Mouse (Mus musculus): ENCODE measurements around the gene Ndufs8. TPM values are rescaled to one million over a fixed set of nuclear protein-coding genes. Genes with fewer than 3 reads are reported as not detected.

The Ndufs8 gene
- polyA plus RNA-seq, 1 experiment from 2014 or later: 65.9 TPM

GRCm38 (mm10) chr19:3925859-3926258, 13.3 kb upstream of the Ndufs8 start:
- H3K79me2 ChIP-seq (ENCODE audit: inconsistent target): peaks cover 49% of the 10 kb centered on the region
- peaks cover 11% of the 10 kb centered on the region for H3K36me3 ChIP-seq (ENCODE audit: inconsistent target)
- no peak overlapping the region for H3K27ac ChIP-seq
- WGBS (ENCODE audit: missing documents): 92% methylated on average over 6 of the region's 6 CpGs
- no peak overlapping the region for H3K4me3 ChIP-seq (ENCODE audit: inconsistent target)

- Histone ChIP-seq H3K27ac (peak overlapping the region; percentile 78), H3K79me2 (ENCODE audit: inconsistent target) (peaks cover 49% of the 10 kb centered on the region), H3K36me3 (ENCODE audit: inconsistent target) (peaks cover 21% of the 10 kb centered on the region), H3K4me3 (ENCODE audit: inconsistent target) (no peak overlapping the region)
- 95% methylated on average over 7 of the region's 7 CpGs for WGBS (ENCODE audit: missing documents)
Observed at GRCm38 (mm10) chr19:3924868-3925267, 12.3 kb upstream of the Ndufs8 start.

- 79% methylated on average over 8 of the region's 8 CpGs for WGBS (ENCODE audit: missing documents)
- H3K4me3 ChIP-seq (ENCODE audit: inconsistent target): no peak overlapping the region
- H3K79me2 ChIP-seq (ENCODE audit: inconsistent target): peaks cover 49% of the 10 kb centered on the region
- H3K27ac ChIP-seq: peak overlapping the region; percentile 78
- peaks cover 27% of the 10 kb centered on the region for H3K36me3 ChIP-seq (ENCODE audit: inconsistent target)
Observed at GRCm38 (mm10) chr19:3924190-3924589, 11.6 kb upstream of the Ndufs8 start.

GRCm38 (mm10) chr19:3923586-3923985, 11.0 kb upstream of the Ndufs8 start:
- H3K27ac ChIP-seq: peak overlapping the region; percentile 78
- H3K79me2 ChIP-seq (ENCODE audit: inconsistent target): peaks cover 43% of the 10 kb centered on the region
- 41% methylated on average over 13 of the region's 13 CpGs for WGBS (ENCODE audit: missing documents)
- H3K4me3 ChIP-seq (ENCODE audit: inconsistent target): no peak overlapping the region
- H3K36me3 ChIP-seq (ENCODE audit: inconsistent target): peaks cover 33% of the 10 kb centered on the region

- WGBS (ENCODE audit: missing documents): 39% methylated on average over 9 of the region's 10 CpGs
- H3K27ac ChIP-seq: peak overlapping the region; percentile 78
- H3K4me3 ChIP-seq (ENCODE audit: inconsistent target): no peak overlapping the region
- H3K36me3 ChIP-seq (ENCODE audit: inconsistent target): peaks cover 40% of the 10 kb centered on the region
- peaks cover 37% of the 10 kb centered on the region for H3K79me2 ChIP-seq (ENCODE audit: inconsistent target)
Observed at GRCm38 (mm10) chr19:3922661-3923371, 10.2 kb upstream of the Ndufs8 start.

- Histone ChIP-seq H3K4me3 (ENCODE audit: inconsistent target) (no peak overlapping the region), H3K36me3 (ENCODE audit: inconsistent target) (peaks cover 53% of the 10 kb centered on the region), H3K27ac (no peak overlapping the region), H3K79me2 (ENCODE audit: inconsistent target) (peaks cover 8% of the 10 kb centered on the region; the same call in 1 of the 2 replicates)
Observed at GRCm38 (mm10) chr19:3919928-3920327, 7.4 kb upstream of the Ndufs8 start.

- 86% methylated on average over 11 of the region's 11 CpGs for WGBS (ENCODE audit: missing documents)
- Histone ChIP-seq H3K4me3 (ENCODE audit: inconsistent target) (no peak overlapping the region), H3K27ac (no peak overlapping the region), H3K36me3 (ENCODE audit: inconsistent target) (peaks cover 50% of the 10 kb centered on the region), H3K79me2 (ENCODE audit: inconsistent target) (peaks cover 11% of the 10 kb centered on the region)
Observed at GRCm38 (mm10) chr19:3916727-3917126, 4.2 kb upstream of the Ndufs8 start.

GRCm38 (mm10) chr19:3914535-3914934, 2.0 kb upstream of the Ndufs8 start:
- WGBS (ENCODE audit: missing documents): 3% methylated on average over 4 of the region's 5 CpGs
- Histone ChIP-seq H3K4me3 (ENCODE audit: inconsistent target) (no peak overlapping the region), H3K27ac (peak overlapping the region; percentile 100), H3K36me3 (ENCODE audit: inconsistent target) (peaks cover 34% of the 10 kb centered on the region; the same call in 1 of the 2 replicates), H3K79me2 (ENCODE audit: inconsistent target) (peaks cover 33% of the 10 kb centered on the region)

GRCm38 (mm10) chr19:3913692-3914091, 1.1 kb upstream of the Ndufs8 start:
- Histone ChIP-seq H3K27ac (peak overlapping the region; percentile 100), H3K79me2 (ENCODE audit: inconsistent target) (peaks cover 41% of the 10 kb centered on the region), H3K4me3 (ENCODE audit: inconsistent target) (peak overlapping the region; percentile 62), H3K36me3 (ENCODE audit: inconsistent target) (peaks cover 33% of the 10 kb centered on the region; the same call in 1 of the 2 replicates)
- WGBS (ENCODE audit: missing documents): 81% methylated on average over 8 of the region's 8 CpGs

- Histone ChIP-seq H3K79me2 (ENCODE audit: inconsistent target) (peaks cover 70% of the 10 kb centered on the region), H3K4me3 (ENCODE audit: inconsistent target) (no peak overlapping the region), H3K27ac (peak overlapping the region; percentile 100), H3K36me3 (ENCODE audit: inconsistent target) (peaks cover 16% of the 10 kb centered on the region; the same call in 1 of the 2 replicates)
- 73% methylated on average over 5 of the region's 5 CpGs for WGBS (ENCODE audit: missing documents)
Observed at GRCm38 (mm10) chr19:3910206-3910605, 2.4 kb downstream of the Ndufs8 start.

- Histone ChIP-seq H3K27ac (peak overlapping the region; percentile 100), H3K4me3 (ENCODE audit: inconsistent target) (peak overlapping the region; percentile 76), H3K36me3 (ENCODE audit: inconsistent target) (peaks cover 27% of the 10 kb centered on the region; the same call in 1 of the 2 replicates), H3K79me2 (ENCODE audit: inconsistent target) (peaks cover 83% of the 10 kb centered on the region)
- 37% methylated on average over 8 of the region's 8 CpGs for whole genome bisulfite sequencing (ENCODE audit: missing documents)
Observed at GRCm38 (mm10) chr19:3907876-3908660, 4.5 kb downstream of the Ndufs8 start.

GRCm38 (mm10) chr19:3906795-3907786, 5.5 kb downstream of the Ndufs8 start, which contains the start of gene Tcirg1:
TSS of gene Tcirg1 (minus strand) at chr19:3907133.
- Histone ChIP-seq H3K36me3 (ENCODE audit: inconsistent target) (peaks cover 33% of the 10 kb centered on the region; the same call in 1 of the 2 replicates), H3K4me3 (ENCODE audit: inconsistent target) (peak within 1 kb of the TSS; percentile 76), H3K79me2 (ENCODE audit: inconsistent target) (peaks cover 92% of the 10 kb centered on the region), H3K27ac (peak within 1 kb of the TSS; percentile 100)
- 4% methylated on average over 35 of the region's 36 CpGs for WGBS (ENCODE audit: missing documents)

- peak overlapping the region; percentile 100 for H3K27ac ChIP-seq
- H3K36me3 ChIP-seq (ENCODE audit: inconsistent target): peaks cover 40% of the 10 kb centered on the region
- H3K4me3 ChIP-seq (ENCODE audit: inconsistent target): peak overlapping the region; percentile 76
- 0% methylated on average over 10 of the region's 10 CpGs for WGBS (ENCODE audit: missing documents)
- peaks cover 94% of the 10 kb centered on the region for H3K79me2 ChIP-seq (ENCODE audit: inconsistent target)
Observed at GRCm38 (mm10) chr19:3906326-3906725, 6.2 kb downstream of the Ndufs8 start.
